Mouse (Mus musculus) myocyte (in vitro differentiated cells): ENCODE data around the gene Rnf130.

Source experiments
- E2F4 ChIP-seq: IDR thresholded peaks from one replicate; pipeline ENCODE4 v1.6.1; 2011; ENCODE audit warnings: mild to moderate bottlenecking, control low read depth, moderate library complexity; ENCODE audit not compliant: insufficient read depth
- MAX ChIP-seq: IDR thresholded peaks from one replicate; pipeline ENCODE4 v1.6.1; 2011; ENCODE audit warnings: low read depth, mild to moderate bottlenecking, control low read depth
- MYOD1 ChIP-seq, 3 experiments: IDR thresholded peaks; one replicate each; pipeline ENCODE4 v1.6.1; 2011; ENCODE audit warnings: control low read depth in 2 of 3, low read depth in 2 of 3, mild to moderate bottlenecking in 2 of 3, moderate library complexity in 1 of 3; ENCODE audit not compliant: insufficient read length in 2 of 3, control insufficient read depth in 1 of 3
- POLR2A ChIP-seq: IDR thresholded peaks from one replicate; pipeline ENCODE4 v1.6.1; 2011; ENCODE audit warnings: low read depth, mild to moderate bottlenecking, control low read depth, moderate library complexity; ENCODE audit not compliant: insufficient read length
- TCF12 ChIP-seq: IDR thresholded peaks from one replicate; pipeline ENCODE4 v1.6.1; 2011; ENCODE audit warnings: mild to moderate bottlenecking, control low read depth; ENCODE audit not compliant: poor library complexity, insufficient read depth, severe bottlenecking
- TCF3 ChIP-seq: IDR thresholded peaks from one replicate; pipeline ENCODE4 v1.6.1; 2011; ENCODE audit warnings: low read depth, control low read depth; ENCODE audit not compliant: insufficient read length

DNA sequence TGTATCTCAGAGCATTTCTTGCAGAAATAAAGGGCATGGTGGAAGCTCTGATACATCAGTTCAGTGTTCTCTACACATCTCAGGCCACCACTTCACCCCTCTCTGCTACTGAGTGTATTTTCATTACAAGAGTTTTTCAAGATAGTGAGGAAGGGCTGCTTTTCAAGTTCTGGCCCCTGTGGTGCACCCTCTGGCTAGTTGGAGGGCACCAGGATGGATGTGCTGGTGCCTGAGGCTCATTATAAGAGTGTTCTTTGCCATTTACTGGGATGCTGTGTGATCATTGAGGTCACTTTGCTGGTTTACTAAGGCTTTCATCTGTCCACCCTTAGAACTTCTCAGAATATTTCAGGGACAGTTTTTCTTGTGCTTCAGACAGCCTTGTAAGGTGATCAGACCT is 66.5 kb downstream of the Rnf130 start:
- no peak for TF ChIP-seq E2F4
- no peak for TF ChIP-seq POLR2A
- no peak for TF ChIP-seq MAX
- no peak for TF ChIP-seq MYOD1 (IDR thresholded peaks at IDR 0.05; ENCODE audit: control insufficient read depth in 1 of 3, insufficient read length in 2 of 3, low read depth in 2 of 3)
- no peak for TF ChIP-seq TCF12
- no peak for TF ChIP-seq TCF3
